Mouse (Mus musculus) spleen, postnatal 4 days (tissue): ENCODE results near the gene Cd47.
A peak's percentile ranks its signal among the peaks of the same experiment; 100 is the strongest.
"Not testable (repeated sequence)": the region's sequence is repeated elsewhere in the genome, so short reads cannot be mapped to it uniquely, and the experiment has no call there.

Source experiments
- DNase-seq, 2 experiments: peaks; one replicate each; pipeline ENCODE4 v3.0.0; 2022; ENCODE audit warnings: low spot score in 2 of 2

Cd47 gene

GRCm38 (mm10) chr16:49787714-49788113 is 12.6 kb upstream of the Cd47 start:
- DNase-seq: no peak

- no peak for DNase-seq
Observed at GRCm38 (mm10) chr16:49790575-49791465, 9.5 kb upstream of the Cd47 start.

- no peak for DNase-seq
Observed at GRCm38 (mm10) chr16:49792446-49792878, 7.9 kb upstream of the Cd47 start.

- DNase-seq: no peak
Observed at GRCm38 (mm10) chr16:49793596-49793995, 6.7 kb upstream of the Cd47 start.

GRCm38 (mm10) chr16:49796271-49796670 is 4.1 kb upstream of the Cd47 start:
- DNase-seq: no peak

- no peak for DNase-seq
Observed at GRCm38 (mm10) chr16:49796954-49797353, 3.4 kb upstream of the Cd47 start.

- no peak for DNase-seq
Observed at GRCm38 (mm10) chr16:49798790-49799189, 1.5 kb upstream of the Cd47 start.

GRCm38 (mm10) chr16:49800996-49801395 is 663 bp downstream of the Cd47 start:
- no peak for DNase-seq

GRCm38 (mm10) chr16:49801399-49801798 is 1.1 kb downstream of the Cd47 start:
- no peak for DNase-seq

- no peak for DNase-seq
Observed at GRCm38 (mm10) chr16:49802993-49803392, 2.7 kb downstream of the Cd47 start.

- DNase-seq: peak in 1 of 2 experiments; percentile 67
Observed at GRCm38 (mm10) chr16:49803932-49804461, 3.7 kb downstream of the Cd47 start.

GRCm38 (mm10) chr16:49806920-49807319 is 6.6 kb downstream of the Cd47 start:
- DNase-seq: no peak

GRCm38 (mm10) chr16:49807419-49807841 is 7.1 kb downstream of the Cd47 start:
- peak in 1 of 2 experiments; percentile 47 for DNase-seq

- peak in 1 of 2 experiments; percentile 55 for DNase-seq
Observed at GRCm38 (mm10) chr16:49807862-49808430, 7.6 kb downstream of the Cd47 start.

- no peak for DNase-seq
Observed at GRCm38 (mm10) chr16:49811897-49812296, 11.6 kb downstream of the Cd47 start.

- peak in 1 of 2 experiments; percentile 41 for DNase-seq
Observed at GRCm38 (mm10) chr16:49812821-49813616, 12.7 kb downstream of the Cd47 start.

GRCm38 (mm10) chr16:49814419-49814818 is 14.1 kb downstream of the Cd47 start:
- no peak for DNase-seq

- no peak for DNase-seq
Observed at GRCm38 (mm10) chr16:49816889-49817288, 16.6 kb downstream of the Cd47 start.

- no peak for DNase-seq
Observed at GRCm38 (mm10) chr16:49818146-49818545, 17.8 kb downstream of the Cd47 start.

- no peak for DNase-seq
Observed at GRCm38 (mm10) chr16:49818627-49819026, 18.3 kb downstream of the Cd47 start.

- no peak for DNase-seq
Observed at GRCm38 (mm10) chr16:49819494-49819893, 19.2 kb downstream of the Cd47 start.

- not testable (repeated sequence) for DNase-seq
Observed at GRCm38 (mm10) chr16:49830911-49831310, 30.6 kb downstream of the Cd47 start.
